Mouse (Mus musculus): ENCODE data around the gene Krt7.

DNA sequence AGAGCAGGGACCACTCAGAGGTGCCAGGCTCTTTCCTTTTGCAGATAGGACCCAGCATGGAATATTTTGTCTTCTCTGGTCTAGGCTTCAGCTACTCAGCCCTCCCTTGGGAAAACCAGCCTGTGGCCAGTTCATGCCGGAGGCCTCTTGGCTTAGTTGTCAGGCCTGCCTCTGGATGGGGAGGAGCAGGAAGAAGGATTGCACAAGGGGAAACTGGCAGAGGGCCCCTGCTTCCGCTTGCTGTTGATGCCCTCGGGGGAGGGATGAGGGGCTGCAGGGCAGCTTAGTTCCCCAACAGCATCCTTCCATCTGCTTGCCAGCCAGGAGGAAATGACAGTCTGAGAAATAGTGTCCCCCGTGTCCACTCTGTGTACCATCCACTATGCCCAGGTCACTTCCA, 36.0 kb upstream of the Krt7 start:
- TF ChIP-seq CTCF (IDR thresholded peaks at IDR 0.05; ENCODE audit: low read depth) (no peak), EP300 (IDR thresholded peaks at IDR 0.05; ENCODE audit: low read depth) (no peak)
